Mouse (Mus musculus) bone marrow, adult 2 months (tissue): ENCODE measurements around the gene Gtf2a1. TPM values are rescaled to one million over a fixed set of nuclear protein-coding genes. Genes with fewer than 3 reads are reported as not detected.
"Not testable (repeated sequence)": the region's sequence is repeated elsewhere in the genome, so short reads cannot be mapped to it uniquely, and the experiment has no call there.

Source experiments
- H3K27ac ChIP-seq: fragments of 200-500 bp; 2 replicates; pipeline ENCODE4 v1.5.1; 2012; ENCODE audit warnings: low read depth, mild to moderate bottlenecking, control low read depth, inconsistent platforms, low read length; ENCODE audit not compliant: control insufficient read depth, poor library complexity, insufficient read depth
- H3K4me1 ChIP-seq: fragments of 200-500 bp; 2 replicates; pipeline ENCODE4 v1.6.1; 2011; ENCODE audit warnings: low read length; ENCODE audit not compliant: control insufficient read depth, insufficient read depth
- H3K4me3 ChIP-seq: fragments of 200-500 bp; replicated peaks from 2 replicates; pipeline ENCODE3; 2011; ENCODE audit warnings: mild to moderate bottlenecking, low read depth, low read length, control low read depth; ENCODE audit not compliant: control insufficient read depth
- CTCF ChIP-seq: fragments of 200-500 bp; IDR thresholded peaks from 2 replicates; pipeline ENCODE4 v1.5.1; 2011; ENCODE audit warnings: low read length, control low read depth; ENCODE audit not compliant: control insufficient read depth, insufficient read depth
- POLR2A ChIP-seq: fragments of 200-500 bp; IDR thresholded peaks from 2 replicates; pipeline ENCODE4 v1.6.1; 2011; ENCODE audit warnings: low read depth, mild to moderate bottlenecking, control low read depth, low read length, borderline replicate concordance; ENCODE audit not compliant: control insufficient read depth
- WGBS: fragments of 180-500 bp; shearing (Covaris S2); methylation state at CpG from one replicate; pipeline ENCODE4 v1.1.7; 2018; 5-methylcytosine and 5-hydroxymethylcytosine counted together
- polyA plus RNA-seq: library from polyadenylated mRNA; stranded (reverse); fragments of >200 nt; gene quantifications from 2 replicates; pipeline ENCODE4 v1.2.4, GENCODE M21; 2011; ENCODE audit warnings: low replicate concordance; ENCODE audit not compliant: missing spikeins, insufficient read depth, insufficient read length

Gtf2a1 gene
- polyA plus RNA-seq, 1 experiment = 38.5 TPM

DNA sequence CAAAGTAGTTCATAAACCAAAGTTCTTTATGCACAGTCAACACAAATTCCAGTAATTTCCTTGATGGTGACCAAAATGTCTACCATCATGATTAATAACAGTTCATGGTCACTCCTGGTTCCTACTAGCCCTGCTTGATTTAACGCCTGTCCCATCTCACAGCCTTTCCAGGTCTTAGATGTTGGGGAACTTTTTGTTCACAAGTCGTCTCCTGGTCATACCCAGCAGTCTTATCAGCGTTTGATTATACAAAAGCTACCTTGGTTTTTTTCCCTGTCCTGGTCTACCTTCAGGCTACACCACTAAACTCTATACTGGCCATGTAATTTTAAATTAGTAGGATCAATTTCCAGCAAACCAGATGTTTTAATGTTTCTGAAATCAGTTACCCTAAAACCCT is 3.2 kb downstream of the Gtf2a1 start:
- Histone ChIP-seq H3K4me3 (no peak overlapping the region), H3K4me1 (peaks cover 6% of the 10 kb centered on the region), H3K27ac (no peak overlapping the region)
- 64% methylated on average over 3 of the region's 3 CpGs for WGBS
- TF ChIP-seq CTCF = no peak
- no peak for TF ChIP-seq POLR2A

DNA sequence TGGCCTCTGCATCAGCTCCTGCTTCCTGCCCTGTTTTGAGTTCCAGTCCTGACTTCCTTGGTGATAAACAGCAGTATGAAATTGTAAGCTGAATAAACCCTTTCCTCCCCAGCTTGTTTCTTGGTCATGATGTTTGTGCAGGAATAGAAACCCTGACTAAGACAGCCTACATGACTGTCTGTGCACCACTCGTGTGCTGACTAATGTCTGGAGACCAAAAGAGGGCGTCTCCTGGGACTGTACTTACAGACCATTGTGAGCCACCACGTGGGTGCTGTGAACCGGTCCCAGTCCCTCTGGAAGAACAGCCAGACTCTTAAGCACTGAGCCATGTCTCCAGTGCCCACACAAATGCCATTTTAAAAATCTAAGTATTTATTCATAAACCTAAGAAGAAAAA is 4.5 kb downstream of the Gtf2a1 start:
- not testable (repeated sequence) for H3K4me1 ChIP-seq, H3K27ac ChIP-seq, H3K4me3 ChIP-seq
- 90% methylated on average over 4 of the region's 4 CpGs for WGBS

GRCm38 (mm10) chr12:91585206-91585605 is 5.1 kb downstream of the Gtf2a1 start:
- Histone ChIP-seq H3K4me1 (peaks cover 1% of the 10 kb centered on the region), H3K27ac (no peak overlapping the region), H3K4me3 (no peak overlapping the region)
- no peak for TF ChIP-seq CTCF
- TF ChIP-seq POLR2A = no peak
- 48% methylated on average over 3 of the region's 3 CpGs for WGBS

GRCm38 (mm10) chr12:91583409-91583808 is 6.9 kb downstream of the Gtf2a1 start:
- Histone ChIP-seq H3K27ac (no peak overlapping the region), H3K4me1 (peaks cover 1% of the 10 kb centered on the region; the same call in 1 of the 2 replicates), H3K4me3 (no peak overlapping the region)
- TF ChIP-seq CTCF = no peak
- no peak for TF ChIP-seq POLR2A
- WGBS = 81% methylated on average over 6 of the region's 6 CpGs

GRCm38 (mm10) chr12:91582362-91583002 is 7.8 kb downstream of the Gtf2a1 start:
- Histone ChIP-seq H3K4me3 (no peak overlapping the region), H3K27ac (no peak overlapping the region), H3K4me1 (peaks cover 1% of the 10 kb centered on the region; the same call in 1 of the 2 replicates)
- 38% methylated on average over 6 of the region's 6 CpGs for WGBS
- no peak for TF ChIP-seq CTCF

DNA sequence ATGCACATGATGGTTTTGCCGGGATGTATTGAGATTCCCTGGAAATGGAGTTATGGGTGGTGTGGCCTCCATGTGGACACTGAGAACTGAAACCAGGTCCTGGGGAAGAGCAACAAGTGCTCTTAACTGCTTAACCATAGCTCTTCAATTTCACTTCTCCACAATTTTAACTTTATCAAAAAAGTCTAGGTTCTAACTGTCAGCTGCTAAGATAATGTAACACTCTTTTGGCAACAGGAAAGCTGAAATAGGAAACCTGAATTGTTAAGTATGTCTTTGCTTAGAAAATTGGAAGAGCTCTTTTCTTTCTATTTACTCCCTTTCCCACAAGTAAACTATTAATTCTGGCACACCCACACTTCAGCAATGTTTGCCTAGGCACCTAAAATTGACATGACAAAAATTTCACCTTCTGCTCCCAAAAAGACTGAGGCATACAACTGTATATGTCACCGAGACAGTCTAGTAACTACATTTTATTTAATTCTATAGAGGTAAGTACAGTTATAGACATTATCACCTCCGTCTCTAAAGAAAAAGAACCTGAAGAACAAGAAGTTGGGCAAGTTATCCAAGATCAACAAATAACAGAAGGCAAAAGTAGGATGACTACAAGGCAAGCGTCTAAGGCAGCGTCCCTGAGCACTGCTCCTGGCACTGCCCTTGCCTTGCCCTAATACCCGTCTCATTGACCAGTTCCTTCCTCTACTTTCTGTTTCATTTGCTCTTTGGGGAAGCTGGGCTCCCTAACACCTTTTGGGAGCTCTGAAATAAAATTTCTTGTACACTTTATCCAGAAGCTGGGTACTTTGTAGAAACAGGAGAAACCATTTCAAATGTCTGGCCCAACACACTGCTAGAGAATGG is 8.8 kb downstream of the Gtf2a1 start:
- WGBS = 34% methylated on average over 6 of the region's 6 CpGs
- no peak overlapping the region for H3K27ac ChIP-seq
- H3K4me3 ChIP-seq = no peak overlapping the region
- TF ChIP-seq CTCF (no peak), POLR2A (no peak)
- H3K4me1 ChIP-seq = peaks cover 1% of the 10 kb centered on the region; the same call in 1 of the 2 replicates

- Histone ChIP-seq H3K4me3 (no peak overlapping the region), H3K4me1 (peaks cover 1% of the 10 kb centered on the region; the same call in 1 of the 2 replicates), H3K27ac (no peak overlapping the region)
- TF ChIP-seq CTCF (no peak), POLR2A (no peak)
- WGBS = 39% methylated on average over 2 of the region's 2 CpGs
These were observed 10.6 kb downstream of the Gtf2a1 start for GRCm38 (mm10) chr12:91579665-91580064.

DNA sequence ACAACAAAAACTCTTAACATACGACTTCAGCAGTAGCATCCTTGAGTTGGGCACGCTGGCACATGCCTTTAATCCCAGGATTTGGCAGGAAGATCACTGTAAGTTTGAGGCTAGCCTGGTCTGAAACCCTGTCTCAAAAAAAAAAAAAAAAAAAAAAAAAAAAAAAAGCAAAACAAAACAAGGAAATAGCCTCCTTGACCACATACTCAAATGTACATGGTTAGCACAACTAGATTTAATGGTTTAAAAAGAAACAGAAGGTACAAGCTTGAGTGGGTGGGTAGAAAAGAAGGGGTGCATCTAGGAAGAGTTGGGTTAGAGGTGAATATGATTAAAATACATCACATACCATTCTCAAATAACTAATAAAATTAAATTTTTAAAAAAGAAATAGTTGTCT is 18.6 kb downstream of the Gtf2a1 start:
- Histone ChIP-seq H3K4me1 (no peaks in the 10 kb centered on the region), H3K27ac (no peak overlapping the region), H3K4me3 (no peak overlapping the region)
- no peak for TF ChIP-seq CTCF
- 85% methylated on average over 2 of the region's 2 CpGs for WGBS
